Mouse (Mus musculus) liver, embryonic 14.5 days (tissue): Measurements from ENCODE around the gene Mgrn1. TPM values are rescaled to one million over a fixed set of nuclear protein-coding genes. Genes with fewer than 3 reads are reported as not detected.

Experiments used
- ATAC-seq: fragments of 200-750 bp; cut with Nextera tagmentation; 2 replicates; pipeline ENCODE4 v1.8.0; 2017; ENCODE audit warnings: moderate number of reproducible peaks, mild to moderate bottlenecking, moderate library complexity; ENCODE audit not compliant: insufficient read depth
- DNase-seq, 3 experiments: peaks; one replicate each; pipeline ENCODE4 v3.0.0-alpha.2; 2012 to 2013; ENCODE audit warnings: low read depth in 3 of 3, low spot score in 3 of 3
- H3K27ac ChIP-seq: fragments of 300-500 bp; sonication (generic); 2 replicates; pipeline ENCODE4 v1.5.1; 2014; ENCODE audit warnings: moderate library complexity, mild to moderate bottlenecking, control low read depth, inconsistent platforms
- H3K27me3 ChIP-seq: fragments of 300-500 bp; sonication (generic); 2 replicates; pipeline ENCODE4 v1.6.1; 2014; ENCODE audit warnings: mild to moderate bottlenecking, low read length, moderate library complexity; ENCODE audit not compliant: control insufficient read depth, insufficient read depth
- H3K36me3 ChIP-seq: fragments of 300-500 bp; sonication (generic); replicated peaks from 2 replicates; pipeline ENCODE4 v1.6.1; 2014; ENCODE audit warnings: low read depth; ENCODE audit not compliant: control insufficient read depth, insufficient read depth
- H3K4me1 ChIP-seq, 2 experiments: fragments of 200-500 bp in 1 of 2; fragments of 300-500 bp in 1 of 2; sonication (generic) in 1 of 2; replicated peaks; 2 replicates each; pipeline ENCODE4 v1.6.1; 2012 to 2014; ENCODE audit warnings: antibody characterized with exemption in 1 of 2, inconsistent platforms in 1 of 2, low read length in 1 of 2; ENCODE audit not compliant: control insufficient read depth in 2 of 2, insufficient read depth in 2 of 2
- H3K4me2 ChIP-seq: fragments of 300-500 bp; sonication (generic); 2 replicates; pipeline ENCODE4 v1.6.1; 2014; ENCODE audit warnings: low read depth, mild to moderate bottlenecking, control low read depth, moderate library complexity
- H3K4me3 ChIP-seq, 2 experiments: fragments of 200-500 bp in 1 of 2; fragments of 300-500 bp in 1 of 2; sonication (generic) in 1 of 2; 2 replicates each; pipeline ENCODE4 v1.5.1; 2012 to 2014; ENCODE audit warnings: low read depth in 2 of 2, low read length in 2 of 2, mild to moderate bottlenecking in 2 of 2, control low read depth in 1 of 2, inconsistent platforms in 1 of 2, moderate library complexity in 1 of 2; ENCODE audit not compliant: insufficient read depth in 1 of 2
- H3K9ac ChIP-seq: fragments of 300-500 bp; sonication (generic); replicated peaks from 2 replicates; pipeline ENCODE4 v1.6.1; 2014; ENCODE audit warnings: mild to moderate bottlenecking, control low read depth, moderate library complexity
- H3K9me3 ChIP-seq: fragments of 300-500 bp; sonication (generic); 2 replicates; pipeline ENCODE4 v1.6.1; 2016; ENCODE audit warnings: low read length, mixed read lengths; ENCODE audit not compliant: control insufficient read depth
- CTCF ChIP-seq: IDR thresholded peaks from 2 replicates; pipeline ENCODE4 v1.5.1; 2016; ENCODE audit warnings: antibody characterized with exemption, low read depth, control low read depth
- EP300 ChIP-seq: IDR thresholded peaks from 2 replicates; pipeline ENCODE4 v1.6.1; 2016; ENCODE audit warnings: antibody characterized with exemption, low read depth
- WGBS: fragments of 180-500 bp; shearing (Covaris S2); extraction: QIAGEN DNeasy Blood & Tissue Kit; methylation state at CpG from one replicate; pipeline ENCODE4 v1.1.7; 2014; ENCODE audit not compliant: insufficient replicate concordance; 5-methylcytosine and 5-hydroxymethylcytosine counted together
- polyA plus RNA-seq, 2 experiments: library from polyadenylated mRNA; depleted of rRNA in 1 of 2; stranded (reverse) in 1 of 2; unstranded in 1 of 2; fragments of >200 nt; fragmentation: Nextera tagmentation in 1 of 2; extraction: Ambion mirVana in 1 of 2; gene quantifications; 2 replicates each; pipeline versions ENCODE4 v1.2.1 to v1.2.3; 2012 to 2014

Gene Mgrn1
- polyA plus RNA-seq, 2 experiments = 15.7 to 17.6 TPM

DNA sequence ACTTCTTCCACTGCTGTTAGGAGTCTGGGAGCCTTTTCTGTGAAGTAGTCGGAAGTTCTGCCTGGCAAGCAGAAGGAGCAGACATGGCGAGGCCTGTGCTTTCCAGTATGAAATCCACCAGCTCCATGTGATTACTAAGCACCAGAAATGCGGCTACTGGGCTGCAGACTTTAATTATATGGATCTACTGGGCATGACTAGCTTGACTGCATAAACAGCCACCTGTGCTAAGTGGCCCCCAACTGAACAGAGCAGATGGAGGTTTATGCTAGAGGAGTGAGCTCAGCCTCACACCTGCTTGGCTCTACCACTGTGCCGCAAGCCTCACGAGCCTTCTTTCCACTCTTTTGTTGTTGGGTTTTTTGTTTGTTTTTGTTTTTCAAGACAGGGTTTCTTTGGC lies 88.5 kb downstream of the Mgrn1 start:
- H3K4me2 ChIP-seq = no peak overlapping the region
- no peaks in the 10 kb centered on the region for H3K27me3 ChIP-seq
- no peak overlapping the region for H3K27ac ChIP-seq
- 75% methylated on average over 5 of the region's 5 CpGs for WGBS
- no peaks in the 10 kb centered on the region for H3K36me3 ChIP-seq
- H3K4me1 ChIP-seq = peaks cover 0 to 8% of the 10 kb centered on the region in 2 experiments; a peak in 1 of 4 replicates
- no peak for ATAC-seq
- TF ChIP-seq CTCF = no peak
- no peak for TF ChIP-seq EP300
- H3K4me3 ChIP-seq = no peak overlapping the region
- no peaks in the 10 kb centered on the region for H3K9me3 ChIP-seq
- no peak overlapping the region for H3K9ac ChIP-seq
- no peak for DNase-seq

DNA sequence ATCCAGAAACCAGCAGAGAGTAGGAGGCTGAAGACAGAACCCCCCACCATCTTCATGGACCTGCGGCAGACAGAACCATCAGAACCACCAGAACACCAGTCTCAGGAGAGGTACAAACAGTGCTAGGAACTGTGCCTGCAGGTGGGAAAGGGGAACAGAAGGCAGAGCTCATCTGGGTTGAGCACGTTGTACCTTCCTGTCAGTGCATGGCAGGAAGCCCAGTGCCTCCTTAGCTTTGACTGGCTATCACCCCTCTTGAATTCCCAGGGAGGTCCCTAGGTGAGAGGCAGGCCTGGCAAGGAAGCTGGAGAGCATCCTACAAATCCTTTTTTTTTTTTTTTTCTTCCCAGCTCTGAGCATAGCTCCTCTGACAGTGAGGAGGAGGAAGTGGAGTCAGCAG lies 90.1 kb downstream of the Mgrn1 start:
- H3K4me2 ChIP-seq = no peak overlapping the region
- no peaks in the 10 kb centered on the region for H3K27me3 ChIP-seq
- ATAC-seq (no peak), DNase-seq (no peak)
- H3K9me3 ChIP-seq = no peaks in the 10 kb centered on the region
- H3K4me3 ChIP-seq = no peak overlapping the region
- WGBS = 38% methylated on average over 2 of the region's 2 CpGs
- peaks cover 0 to 8% of the 10 kb centered on the region in 2 experiments; a peak in 1 of 4 replicates for H3K4me1 ChIP-seq
- TF ChIP-seq CTCF (no peak), EP300 (no peak)
- H3K9ac ChIP-seq = no peak overlapping the region
- no peak overlapping the region for H3K27ac ChIP-seq
- H3K36me3 ChIP-seq = no peaks in the 10 kb centered on the region

- 42% methylated on average over 5 of the region's 5 CpGs for WGBS
- ATAC-seq = peak; percentile 45; the same call in 1 of the 2 replicates
- TF ChIP-seq CTCF = no peak
- Histone ChIP-seq H3K4me2 (no peak overlapping the region), H3K36me3 (no peaks in the 10 kb centered on the region), H3K27me3 (no peaks in the 10 kb centered on the region), H3K4me3 (no peak overlapping the region), H3K4me1 (peaks cover 0 to 4% of the 10 kb centered on the region in 2 experiments; a peak in 1 of 4 replicates), H3K9me3 (no peaks in the 10 kb centered on the region), H3K9ac (no peak overlapping the region), H3K27ac (no peak overlapping the region)
- no peak for DNase-seq
These were observed 92.4 kb downstream of the Mgrn1 start for GRCm38 (mm10) chr16:4978275-4979051.

DNA sequence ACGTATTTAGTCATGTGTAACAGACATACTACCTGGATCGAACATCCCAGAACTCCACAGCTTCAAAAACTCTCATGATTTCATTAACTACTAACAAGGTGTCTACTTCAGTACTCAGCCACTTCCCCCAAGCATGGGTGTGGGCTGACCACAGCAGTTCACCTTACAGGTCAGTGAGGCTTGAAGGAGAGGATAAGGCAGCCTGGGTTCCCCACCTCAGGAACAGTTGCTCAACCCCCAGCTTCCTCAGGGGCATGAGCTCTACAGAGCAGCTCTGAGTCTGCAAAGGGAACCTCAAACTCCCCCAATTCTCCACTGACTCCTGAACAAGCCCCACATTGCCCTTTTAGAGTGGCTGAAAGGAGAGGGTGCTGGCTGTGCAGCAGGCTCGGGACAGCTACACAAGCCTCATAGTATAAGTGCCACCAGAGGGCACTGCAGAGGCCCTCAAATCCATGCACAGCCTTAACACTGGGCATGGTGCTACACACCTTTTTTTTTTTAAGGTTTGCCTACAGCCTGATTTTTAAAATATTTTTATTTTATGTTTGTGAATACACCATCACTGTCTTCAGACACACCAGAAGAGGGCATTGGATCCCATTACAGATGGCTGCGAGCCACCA lies 93.8 kb downstream of the Mgrn1 start:
- no peak for ATAC-seq
- 54% methylated on average over 4 of the region's 4 CpGs for WGBS

GRCm38 (mm10) chr16:4984717-4985116 lies 98.7 kb downstream of the Mgrn1 start:
- no peaks in the 10 kb centered on the region for H3K4me1 ChIP-seq
- H3K4me3 ChIP-seq = no peak overlapping the region
- no peak overlapping the region for H3K4me2 ChIP-seq
- no peak for TF ChIP-seq EP300
- no peak for TF ChIP-seq CTCF
- H3K36me3 ChIP-seq = no peaks in the 10 kb centered on the region
- ATAC-seq (no peak), DNase-seq (no peak)
- WGBS = 80% methylated on average over 12 of the region's 12 CpGs
- H3K9me3 ChIP-seq = no peaks in the 10 kb centered on the region
- no peaks in the 10 kb centered on the region for H3K27me3 ChIP-seq
- no peak overlapping the region for H3K27ac ChIP-seq
- H3K9ac ChIP-seq = no peak overlapping the region

More for the DNA sequence above, 93.8 kb downstream of the Mgrn1 start:
- no peak overlapping the region for H3K27ac ChIP-seq
- H3K9me3 ChIP-seq = no peaks in the 10 kb centered on the region
- no peak for DNase-seq
- H3K4me3 ChIP-seq = no peak overlapping the region
- H3K36me3 ChIP-seq = no peaks in the 10 kb centered on the region
- H3K9ac ChIP-seq = no peak overlapping the region
- H3K4me1 ChIP-seq = peaks cover 0 to 4% of the 10 kb centered on the region in 2 experiments; a peak in 1 of 4 replicates
- H3K27me3 ChIP-seq = no peaks in the 10 kb centered on the region
- no peak for TF ChIP-seq EP300
- peak; percentile 77 for TF ChIP-seq CTCF
- no peak overlapping the region for H3K4me2 ChIP-seq

Other genes starting within 250 kb of the Mgrn1 start
- gene Vasn, start 246.3 kb upstream of the Mgrn1 start, polyA plus RNA-seq (2012; rRNA removed) = 2.5 and 2.9 TPM in 2 replicates
- gene Vasn, start 246.3 kb upstream of the Mgrn1 start, polyA plus RNA-seq (2014; fragmentation: Nextera tagmentation; extraction: Ambion mirVana) = 1.2 TPM in 2 replicates
- gene Dnaja3, start 246.3 kb upstream of the Mgrn1 start, polyA plus RNA-seq (2012; rRNA removed) = 13.6 and 18.8 TPM in 2 replicates
- 34.1 and 37.3 TPM in 2 replicates for gene Dnaja3, start 246.3 kb upstream of the Mgrn1 start, polyA plus RNA-seq (2014; fragmentation: Nextera tagmentation; extraction: Ambion mirVana)
- 9.7 and 10.4 TPM in 2 replicates for gene Coro7, start 206.5 kb upstream of the Mgrn1 start, polyA plus RNA-seq (2012; rRNA removed)
- gene Coro7, start 206.5 kb upstream of the Mgrn1 start, polyA plus RNA-seq (2014; fragmentation: Nextera tagmentation; extraction: Ambion mirVana) = 5.1 and 5.2 TPM in 2 replicates
- 27.0 and 36.6 TPM in 2 replicates for gene Nmral1, start 166.9 kb upstream of the Mgrn1 start, polyA plus RNA-seq (2012; rRNA removed)
- gene Nmral1, start 166.9 kb upstream of the Mgrn1 start, polyA plus RNA-seq (2014; fragmentation: Nextera tagmentation; extraction: Ambion mirVana) = 45.2 and 48.2 TPM in 2 replicates
- gene Hmox2, start 159.9 kb upstream of the Mgrn1 start, polyA plus RNA-seq (2012; rRNA removed) = 13.9 and 20.8 TPM in 2 replicates
- 36.5 and 37.4 TPM in 2 replicates for gene Hmox2, start 159.9 kb upstream of the Mgrn1 start, polyA plus RNA-seq (2014; fragmentation: Nextera tagmentation; extraction: Ambion mirVana)
- gene Cdip1, start 96.0 kb upstream of the Mgrn1 start, polyA plus RNA-seq (2012; rRNA removed) = 10.0 and 11.9 TPM in 2 replicates
- gene Cdip1, start 96.0 kb upstream of the Mgrn1 start, polyA plus RNA-seq (2014; fragmentation: Nextera tagmentation; extraction: Ambion mirVana) = 11.3 and 13.3 TPM in 2 replicates
- not detected in 2 replicates for gene 4930562C15Rik, start 50.8 kb upstream of the Mgrn1 start, polyA plus RNA-seq (2012; rRNA removed)
- gene 4930562C15Rik, start 50.8 kb upstream of the Mgrn1 start, polyA plus RNA-seq (2014; fragmentation: Nextera tagmentation; extraction: Ambion mirVana) = not detected in 2 replicates
- gene Ubald1, start 5.9 kb upstream of the Mgrn1 start, polyA plus RNA-seq (2012; rRNA removed) = 5.4 and 6.7 TPM in 2 replicates
- gene Ubald1, start 5.9 kb upstream of the Mgrn1 start, polyA plus RNA-seq (2014; fragmentation: Nextera tagmentation; extraction: Ambion mirVana) = 9.0 and 9.5 TPM in 2 replicates
- 28.8 and 33.0 TPM in 2 replicates for gene Nudt16l1, start 52.5 kb downstream of the Mgrn1 start, polyA plus RNA-seq (2012; rRNA removed)
- gene Nudt16l1, start 52.5 kb downstream of the Mgrn1 start, polyA plus RNA-seq (2014; fragmentation: Nextera tagmentation; extraction: Ambion mirVana) = 51.8 and 52.1 TPM in 2 replicates
- 12.8 and 16.2 TPM in 2 replicates for gene Anks3, start 78.0 kb downstream of the Mgrn1 start, polyA plus RNA-seq (2012; rRNA removed)
- gene Anks3, start 78.0 kb downstream of the Mgrn1 start, polyA plus RNA-seq (2014; fragmentation: Nextera tagmentation; extraction: Ambion mirVana) = 9.9 and 10.2 TPM in 2 replicates
- 0.02 TPM in 1 of 2 replicates, not detected in the other for gene Sept12, start 111.6 kb downstream of the Mgrn1 start, polyA plus RNA-seq (2012; rRNA removed)
- not detected in 2 replicates for gene Sept12, start 111.6 kb downstream of the Mgrn1 start, polyA plus RNA-seq (2014; fragmentation: Nextera tagmentation; extraction: Ambion mirVana)
- 9.1 and 9.7 TPM in 2 replicates for gene Smim22, start 121.0 kb downstream of the Mgrn1 start, polyA plus RNA-seq (2012; rRNA removed)
- gene Smim22, start 121.0 kb downstream of the Mgrn1 start, polyA plus RNA-seq (2014; fragmentation: Nextera tagmentation; extraction: Ambion mirVana) = 4.5 and 7.8 TPM in 2 replicates
- gene Rogdi, start 127.3 kb downstream of the Mgrn1 start, polyA plus RNA-seq (2012; rRNA removed) = 35.8 and 45.7 TPM in 2 replicates
- gene Rogdi, start 127.3 kb downstream of the Mgrn1 start, polyA plus RNA-seq (2014; fragmentation: Nextera tagmentation; extraction: Ambion mirVana) = 39.3 and 42.0 TPM in 2 replicates
- gene Glyr1, start 163.6 kb downstream of the Mgrn1 start, polyA plus RNA-seq (2012; rRNA removed) = 23.9 and 26.4 TPM in 2 replicates
- gene Glyr1, start 163.6 kb downstream of the Mgrn1 start, polyA plus RNA-seq (2014; fragmentation: Nextera tagmentation; extraction: Ambion mirVana) = 21.7 and 26.3 TPM in 2 replicates
- 10.6 and 11.5 TPM in 2 replicates for gene Ubn1, start 163.8 kb downstream of the Mgrn1 start, polyA plus RNA-seq (2012; rRNA removed)
- 8.9 and 10.3 TPM in 2 replicates for gene Ubn1, start 163.8 kb downstream of the Mgrn1 start, polyA plus RNA-seq (2014; fragmentation: Nextera tagmentation; extraction: Ambion mirVana)
- 0.15 and 0.27 TPM in 2 replicates for gene Ppl, start 246.2 kb downstream of the Mgrn1 start, polyA plus RNA-seq (2012; rRNA removed)
- 0.20 and 0.30 TPM in 2 replicates for gene Ppl, start 246.2 kb downstream of the Mgrn1 start, polyA plus RNA-seq (2014; fragmentation: Nextera tagmentation; extraction: Ambion mirVana)